Mouse (Mus musculus) hindbrain, embryonic 11.5 days (tissue): Measurements from ENCODE around the gene Hist2h2bb. TPM values are rescaled to one million over a fixed set of nuclear protein-coding genes. Genes with fewer than 3 reads are reported as not detected.

ENCODE experiments used
- ATAC-seq: fragments of 200-750 bp; cut with Nextera tagmentation; 2 replicates; pipeline ENCODE4 v1.8.0; 2017; ENCODE audit warnings: mild to moderate bottlenecking, moderate TSS enrichment, moderate library complexity; ENCODE audit not compliant: low FRiP score
- DNase-seq: peaks from one replicate; pipeline ENCODE4 v3.0.0-alpha.2; 2015; ENCODE audit warnings: low spot score
- H3K27ac ChIP-seq: fragments of 300-500 bp; sonication (generic); 2 replicates; pipeline ENCODE4 v1.5.1; 2014; ENCODE audit warnings: mild to moderate bottlenecking, low read depth, low read length
- H3K27me3 ChIP-seq: fragments of 300-500 bp; sonication (generic); 2 replicates; pipeline ENCODE4 v1.6.1; 2014; ENCODE audit warnings: mild to moderate bottlenecking, low read length, moderate library complexity, mixed read lengths; ENCODE audit not compliant: control insufficient read depth, insufficient read depth
- H3K36me3 ChIP-seq: fragments of 300-500 bp; sonication (generic); 2 replicates; pipeline ENCODE4 v1.6.1; 2014; ENCODE audit warnings: mild to moderate bottlenecking, low read length, moderate library complexity, mixed read lengths; ENCODE audit not compliant: control insufficient read depth, insufficient read depth
- H3K4me1 ChIP-seq: fragments of 300-500 bp; sonication (generic); replicated peaks from 2 replicates; pipeline ENCODE4 v1.6.1; 2014; ENCODE audit warnings: low read length, mixed read lengths; ENCODE audit not compliant: control insufficient read depth, insufficient read depth
- H3K4me2 ChIP-seq: fragments of 300-500 bp; sonication (generic); replicated peaks from 2 replicates; pipeline ENCODE4 v1.6.1; 2014; ENCODE audit warnings: mild to moderate bottlenecking, low read depth, low read length
- H3K4me3 ChIP-seq: fragments of 300-500 bp; sonication (generic); 2 replicates; pipeline ENCODE4 v1.5.1; 2014; ENCODE audit warnings: low read depth, low read length
- H3K9ac ChIP-seq: fragments of 300-500 bp; sonication (generic); 2 replicates; pipeline ENCODE4 v1.6.1; 2014; ENCODE audit warnings: low read depth, low read length
- H3K9me3 ChIP-seq: fragments of 300-500 bp; sonication (generic); 2 replicates; pipeline ENCODE4 v1.6.1; 2016; ENCODE audit warnings: low read length; ENCODE audit not compliant: control insufficient read depth
- WGBS: fragments of 180-500 bp; shearing (Covaris S2); extraction: QIAGEN DNeasy Blood & Tissue Kit; methylation state at CpG from one replicate; pipeline ENCODE4 v1.1.7; 2014; 5-methylcytosine and 5-hydroxymethylcytosine counted together
- polyA plus RNA-seq: library from polyadenylated mRNA; unstranded; fragments of >200 nt; fragmentation: Nextera tagmentation; extraction: Ambion mirVana; gene quantifications from 2 replicates; pipeline ENCODE4 v1.2.1, GENCODE M21; 2014

The Hist2h2bb gene
- polyA plus RNA-seq, 1 experiment from 2014 or later, result 16.9 TPM

DNA sequence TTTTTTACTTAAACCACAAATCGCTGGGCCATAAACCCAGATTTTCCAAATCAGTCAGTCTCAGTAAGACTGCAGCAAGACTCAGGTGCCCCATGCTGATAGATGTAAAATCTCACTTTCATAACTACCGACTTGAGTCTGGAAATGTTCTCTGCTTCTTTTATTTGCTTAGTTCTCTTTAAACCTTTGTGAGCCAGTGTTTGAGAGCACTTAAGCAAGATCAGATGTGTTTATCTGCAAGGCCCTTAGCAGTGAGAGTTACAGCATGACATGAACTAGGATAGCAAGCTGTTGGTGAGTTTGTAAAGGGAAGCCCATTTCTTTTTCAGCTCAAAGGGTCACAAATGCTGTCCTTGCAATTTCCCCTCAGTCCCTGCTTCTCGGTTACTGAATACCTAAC lies 12.4 kb upstream of the Hist2h2bb start:
- H3K9me3 ChIP-seq, result no peaks in the 10 kb centered on the region
- ATAC-seq (no peak), DNase-seq (no peak)
- H3K36me3 ChIP-seq, result no peaks in the 10 kb centered on the region
- peaks cover 3% of the 10 kb centered on the region; the same call in 1 of the 2 replicates for H3K4me1 ChIP-seq
- H3K4me2 ChIP-seq, result no peak overlapping the region
- H3K4me3 ChIP-seq, result no peak overlapping the region
- no peak overlapping the region for H3K9ac ChIP-seq
- H3K27ac ChIP-seq, result no peak overlapping the region
- WGBS, result 77% methylated on average over 3 of the region's 3 CpGs
- H3K27me3 ChIP-seq, result no peaks in the 10 kb centered on the region

DNA sequence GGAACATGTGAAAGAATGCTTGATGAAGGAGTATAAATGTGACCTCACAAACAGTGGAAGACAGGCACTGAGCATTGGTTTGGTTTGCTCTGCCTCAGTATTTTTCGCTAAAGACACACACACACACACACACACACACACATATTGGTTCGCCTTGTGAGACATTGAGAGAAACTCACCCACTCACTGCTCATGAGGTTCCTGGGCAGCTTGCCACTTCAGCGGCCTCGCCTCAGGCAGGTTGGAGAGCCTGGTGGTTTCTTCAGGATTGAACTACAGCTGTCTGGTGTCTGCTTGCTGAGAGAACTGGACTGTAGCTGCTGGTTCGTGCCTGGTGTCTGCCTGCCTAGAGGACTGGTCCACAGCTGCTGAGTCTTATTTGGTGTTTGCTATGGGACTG lies 9.3 kb upstream of the Hist2h2bb start:
- Histone ChIP-seq H3K36me3 (no peaks in the 10 kb centered on the region), H3K9me3 (no peaks in the 10 kb centered on the region), H3K27me3 (no peaks in the 10 kb centered on the region), H3K4me2 (no peak overlapping the region), H3K27ac (no peak overlapping the region), H3K4me3 (no peak overlapping the region), H3K9ac (no peak overlapping the region), H3K4me1 (peaks cover 3% of the 10 kb centered on the region; the same call in 1 of the 2 replicates)
- WGBS, result 94% methylated on average over 5 of the region's 5 CpGs
- DNase-seq, result no peak
- no peak for ATAC-seq

GRCm38 (mm10) chr3:96261623-96262022 lies 7.9 kb upstream of the Hist2h2bb start:
- Histone ChIP-seq H3K4me2 (peak overlapping the region; percentile 64), H3K36me3 (no peaks in the 10 kb centered on the region), H3K27ac (peak overlapping the region; percentile 97), H3K9ac (peak overlapping the region; percentile 85), H3K4me3 (peak overlapping the region; percentile 57; the same call in 1 of the 2 replicates), H3K9me3 (no peaks in the 10 kb centered on the region), H3K27me3 (no peaks in the 10 kb centered on the region), H3K4me1 (peaks cover 3% of the 10 kb centered on the region; the same call in 1 of the 2 replicates)
- 63% methylated on average over 3 of the region's 3 CpGs for WGBS
- no peak for ATAC-seq
- DNase-seq, result no peak

GRCm38 (mm10) chr3:96262216-96262875 lies 7.2 kb upstream of the Hist2h2bb start:
- Histone ChIP-seq H3K27me3 (no peaks in the 10 kb centered on the region), H3K9ac (peak overlapping the region; percentile 85), H3K9me3 (no peaks in the 10 kb centered on the region), H3K36me3 (no peaks in the 10 kb centered on the region), H3K4me1 (peaks cover 3% of the 10 kb centered on the region; the same call in 1 of the 2 replicates), H3K4me2 (peak overlapping the region; percentile 64), H3K4me3 (peak overlapping the region; percentile 57), H3K27ac (peak overlapping the region; percentile 97)
- peak; percentile 79 for DNase-seq
- WGBS, result 1% methylated on average over 19 of the region's 19 CpGs
- peak; percentile 83 for ATAC-seq

GRCm38 (mm10) chr3:96262979-96263550 lies 6.5 kb upstream of the Hist2h2bb start, which contains the start of gene Hist2h4:
Gene Hist2h4 (minus strand): TSS chr3:96263311.
- H3K36me3 ChIP-seq, result no peaks in the 10 kb centered on the region
- peak within 1 kb of the TSS; percentile 85 for H3K9ac ChIP-seq
- H3K27me3 ChIP-seq, result no peaks in the 10 kb centered on the region
- peak within 1 kb of the TSS; percentile 64 for H3K4me2 ChIP-seq
- 0% methylated on average over 39 of the region's 40 CpGs for WGBS
- H3K9me3 ChIP-seq, result no peaks in the 10 kb centered on the region
- DNase-seq (peak; percentile 94), ATAC-seq (peak; percentile 89)
- H3K4me1 ChIP-seq, result peaks cover 4% of the 10 kb centered on the region; the same call in 1 of the 2 replicates
- H3K27ac ChIP-seq, result peak within 1 kb of the TSS; percentile 97
- H3K4me3 ChIP-seq, result peak within 1 kb of the TSS; percentile 57

DNA sequence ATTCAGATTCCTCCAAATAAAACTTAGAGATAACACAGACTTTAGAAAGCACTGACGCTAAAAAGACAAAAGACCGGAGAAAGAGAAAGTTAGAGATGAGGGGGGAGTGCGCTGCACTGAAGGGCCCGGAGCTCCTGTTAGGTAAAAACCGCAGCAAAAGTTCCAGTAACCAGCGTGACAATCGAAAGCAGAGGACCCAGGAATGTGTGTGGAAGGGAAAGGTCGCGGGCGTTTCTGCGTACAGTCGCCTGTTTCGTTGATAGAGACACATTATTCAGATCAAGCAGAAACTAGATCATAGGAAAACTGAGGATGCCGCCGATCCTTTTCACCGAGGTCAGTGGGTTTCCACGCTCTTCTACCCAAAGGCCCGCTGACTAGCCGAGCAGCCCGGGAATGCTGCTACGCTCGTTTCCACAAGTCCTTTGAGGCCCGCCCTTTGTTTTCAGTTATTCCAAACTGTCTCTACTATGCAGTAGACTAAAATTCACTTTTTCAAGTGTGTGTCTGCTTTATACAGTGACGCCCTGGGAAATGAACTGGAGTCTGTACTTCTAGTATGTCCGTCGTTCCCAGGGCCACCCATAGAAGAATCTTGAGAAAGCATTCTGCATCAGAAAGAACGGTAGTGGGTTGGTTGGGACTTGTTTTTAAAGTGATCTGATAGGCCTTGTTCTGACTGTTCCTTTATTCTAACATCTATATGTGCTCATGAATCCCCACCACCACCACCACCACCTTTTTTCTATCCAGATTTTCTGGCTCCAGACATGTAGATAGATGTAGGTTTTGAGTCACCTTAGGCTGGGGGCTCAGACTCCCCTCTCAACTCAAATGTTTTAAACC lies 5.8 kb upstream of the Hist2h2bb start:
- H3K4me1 ChIP-seq, result peaks cover 5% of the 10 kb centered on the region; the same call in 1 of the 2 replicates
- no peaks in the 10 kb centered on the region for H3K27me3 ChIP-seq
- H3K4me3 ChIP-seq, result peak overlapping the region; percentile 57
- H3K27ac ChIP-seq, result peak overlapping the region; percentile 97
- peak overlapping the region; percentile 64 for H3K4me2 ChIP-seq
- peak; percentile 67 for DNase-seq
- H3K9ac ChIP-seq, result peak overlapping the region; percentile 85
- no peaks in the 10 kb centered on the region for H3K9me3 ChIP-seq
- WGBS, result 7% methylated on average over 27 of the region's 27 CpGs
- peak; percentile 28; the same call in 1 of the 2 replicates for ATAC-seq
- H3K36me3 ChIP-seq, result no peaks in the 10 kb centered on the region

- 69% methylated on average over 7 of the region's 7 CpGs for WGBS
- no peak for ATAC-seq
- Histone ChIP-seq H3K4me3 (no peak overlapping the region), H3K27me3 (no peaks in the 10 kb centered on the region), H3K4me2 (peak overlapping the region; percentile 64; the same call in 1 of the 2 replicates), H3K9ac (peak overlapping the region; percentile 8; the same call in 1 of the 2 replicates), H3K4me1 (peaks cover 5% of the 10 kb centered on the region; the same call in 1 of the 2 replicates), H3K27ac (peak overlapping the region; percentile 97), H3K36me3 (no peaks in the 10 kb centered on the region), H3K9me3 (no peaks in the 10 kb centered on the region)
- DNase-seq, result no peak
Observed at GRCm38 (mm10) chr3:96264404-96264949, 5.1 kb upstream of the Hist2h2bb start.

DNA sequence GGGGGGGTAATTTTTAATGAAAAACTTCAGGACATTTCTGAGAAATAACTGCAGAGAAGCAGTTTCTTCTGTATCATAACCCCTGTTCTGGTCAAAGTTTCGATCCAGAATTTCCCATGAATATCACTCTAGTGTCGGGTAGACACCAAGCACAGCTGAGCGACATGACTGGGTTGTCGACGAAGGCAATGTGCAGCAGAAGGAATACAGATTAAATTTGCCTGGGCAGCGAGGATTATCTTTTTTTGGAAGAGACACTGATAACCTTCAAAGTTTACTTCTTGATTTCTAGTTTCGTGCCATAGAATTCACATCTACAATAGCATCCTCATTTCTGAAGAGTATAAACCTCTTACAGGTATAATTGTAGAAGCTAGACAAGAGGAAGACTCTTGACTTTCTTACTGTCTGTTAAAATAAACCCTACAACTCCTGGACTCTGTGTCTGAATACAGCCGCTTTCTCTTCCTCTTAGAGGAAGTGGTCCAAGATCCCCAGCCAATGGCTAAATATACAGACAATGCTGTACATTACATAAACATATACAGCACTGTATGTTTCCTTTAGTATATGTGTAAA lies 3.3 kb upstream of the Hist2h2bb start:
- no peaks in the 10 kb centered on the region for H3K36me3 ChIP-seq
- no peaks in the 10 kb centered on the region for H3K27me3 ChIP-seq
- no peak overlapping the region for H3K9ac ChIP-seq
- DNase-seq (no peak), ATAC-seq (no peak)
- 91% methylated on average over 8 of the region's 8 CpGs for WGBS
- H3K4me3 ChIP-seq, result no peak overlapping the region
- no peaks in the 10 kb centered on the region for H3K9me3 ChIP-seq
- H3K27ac ChIP-seq, result no peak overlapping the region
- H3K4me2 ChIP-seq, result no peak overlapping the region
- H3K4me1 ChIP-seq, result peaks cover 5% of the 10 kb centered on the region; the same call in 1 of the 2 replicates
